Mouse (Mus musculus): ENCODE data around the gene Mak.

GRCm38 (mm10) chr13:41084521-41084920 lies 5.0 kb upstream of the Mak start:
- TF ChIP-seq CTCF (IDR thresholded peaks at IDR 0.05; ENCODE audit: control insufficient read depth, insufficient read depth, insufficient read length) (no peak), FOSL1 (IDR thresholded peaks at IDR 0.05; ENCODE audit: insufficient read depth, low read length, poor library complexity, severe bottlenecking) (no peak), MAX (IDR thresholded peaks at IDR 0.05) (no peak), MYOD1 (IDR thresholded peaks at IDR 0.05; ENCODE audit: control insufficient read depth, insufficient read length, low read depth) (no peak), MYOG (IDR thresholded peaks at IDR 0.05; ENCODE audit: control insufficient read depth, extremely low read depth, insufficient read length) (no peak)
